Mouse (Mus musculus) CD4-positive, CD25-positive, alpha-beta regulatory T cell, adult 9 weeks (primary cell): ENCODE measurements around the gene Lgals2. TPM values are rescaled to one million over a fixed set of nuclear protein-coding genes. Genes with fewer than 3 reads are reported as not detected.

Source experiments
- polyA plus RNA-seq: library from polyadenylated mRNA; unstranded; fragments of 100-300 nt; shearing (Covaris generic); gene quantifications from one replicate; pipeline ENCODE4 v1.2.1, GENCODE M21; 2017

Gene Lgals2
- not detected for polyA plus RNA-seq

GRCm38 (mm10) chr15:78855303-78855965 is at the start of gene Lgals2:
Gene Lgals2, minus strand, starts transcription at chr15:78855529.

GRCm38 (mm10) chr15:78899740-78900584 is 44.6 kb upstream of the Lgals2 start, which contains the start of gene Sh3bp1:
Gene Sh3bp1, plus strand, starts transcription at chr15:78899768.

GRCm38 (mm10) chr15:78899409-78899739 is 44.0 kb upstream of the Lgals2 start, which contains the start of gene Gm49510:
Gene Gm49510, plus strand, starts transcription at chr15:78899667.

GRCm38 (mm10) chr15:78876991-78877809 is 21.9 kb upstream of the Lgals2 start, which contains the start of gene Gga1:
Gene Gga1, plus strand, starts transcription at chr15:78877190.

GRCm38 (mm10) chr15:78842371-78843163 is 12.8 kb downstream of the Lgals2 start, which contains the start of gene Cdc42ep1:
Gene Cdc42ep1, plus strand, starts transcription at chr15:78842624.

GRCm38 (mm10) chr15:78802776-78803391 is 52.4 kb downstream of the Lgals2 start, which contains the start of gene Card10:
Gene Card10, minus strand, starts transcription at chr15:78803042.

Other genes with a start within 250 kb of the Lgals2 start
- gene Elfn2, start 136.8 kb downstream of the Lgals2 start, polyA plus RNA-seq, result not detected
- 175 TPM for gene Mfng, start 82.1 kb downstream of the Lgals2 start, polyA plus RNA-seq
- 0.06 TPM for gene Card10, start 52.5 kb downstream of the Lgals2 start, polyA plus RNA-seq
- not detected for gene Cdc42ep1, start 12.9 kb downstream of the Lgals2 start, polyA plus RNA-seq
- 75.5 TPM for gene Gga1, start 21.7 kb upstream of the Lgals2 start, polyA plus RNA-seq
- not detected for gene Gm49510, start 44.1 kb upstream of the Lgals2 start, polyA plus RNA-seq
- gene Sh3bp1, start 44.2 kb upstream of the Lgals2 start, polyA plus RNA-seq, result 225 TPM
- gene Pdxp, start 58.4 kb upstream of the Lgals2 start, polyA plus RNA-seq, result 1.3 TPM
- gene Lgals1, start 71.2 kb upstream of the Lgals2 start, polyA plus RNA-seq, result 462 TPM
- gene Nol12, start 79.4 kb upstream of the Lgals2 start, polyA plus RNA-seq, result 61.0 TPM
- gene Triobp, start 92.2 kb upstream of the Lgals2 start, polyA plus RNA-seq, result 48.6 TPM
- gene H1f0, start 172.9 kb upstream of the Lgals2 start, polyA plus RNA-seq, result 31.2 TPM
- not detected for gene Galr3, start 186.4 kb upstream of the Lgals2 start, polyA plus RNA-seq
- gene Ankrd54, start 207.4 kb upstream of the Lgals2 start, polyA plus RNA-seq, result 5.8 TPM
- gene Eif3l, start 219.7 kb upstream of the Lgals2 start, polyA plus RNA-seq, result 191 TPM